Mouse (Mus musculus): ENCODE data around the gene Vgf. TPM values are rescaled to one million over a fixed set of nuclear protein-coding genes. Genes with fewer than 3 reads are reported as not detected.

The Vgf gene
- polyA plus RNA-seq, 1 experiment: 0.08 TPM

DNA sequence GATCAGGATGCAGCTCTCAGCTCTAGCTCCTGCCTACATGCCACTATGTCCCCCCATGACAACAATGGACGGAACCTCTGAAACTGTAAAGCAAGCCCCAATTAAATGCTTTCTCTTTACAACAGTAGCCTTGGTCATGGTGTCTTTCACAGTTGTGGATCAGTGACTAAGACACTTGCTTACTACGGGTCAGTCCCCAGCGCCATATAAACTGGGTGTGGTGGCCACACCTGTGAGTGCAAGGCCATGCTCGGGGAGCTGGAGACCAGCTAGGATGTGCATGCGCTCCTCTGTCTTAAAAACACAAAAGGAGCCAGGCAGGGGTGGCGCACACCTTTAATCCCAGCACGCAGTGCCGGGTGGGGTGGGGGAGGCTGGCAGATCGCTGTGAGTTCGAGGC is 13.3 kb downstream of the Vgf start:
- H3K27ac ChIP-seq (ENCODE audit: insufficient read depth, low read depth, low read length): no peak overlapping the region
- H3K27me3 ChIP-seq (replicated peaks; ENCODE audit: control insufficient read depth, insufficient read depth, low read length): no peaks in the 10 kb centered on the region
- TF ChIP-seq POLR2A (IDR thresholded peaks at IDR 0.05; ENCODE audit: low read depth, low read length) (no peak), CTCF (conservative IDR thresholded peaks at IDR 0.05; ENCODE audit: insufficient read depth, insufficient read length, low read depth, low read length) (no peak)
- no peak for DNase-seq
- WGBS: 94% methylated on average over 10 of the region's 10 CpGs
- peaks cover 2% of the 10 kb centered on the region for H3K36me3 ChIP-seq (ENCODE audit: control insufficient read depth, insufficient read depth, low read length)
- H3K4me1 ChIP-seq (ENCODE audit: control insufficient read depth, insufficient read depth, low read length): no peaks in the 10 kb centered on the region
- H3K4me3 ChIP-seq (ENCODE audit: insufficient read depth, low read depth, low read length): no peak overlapping the region

DNA sequence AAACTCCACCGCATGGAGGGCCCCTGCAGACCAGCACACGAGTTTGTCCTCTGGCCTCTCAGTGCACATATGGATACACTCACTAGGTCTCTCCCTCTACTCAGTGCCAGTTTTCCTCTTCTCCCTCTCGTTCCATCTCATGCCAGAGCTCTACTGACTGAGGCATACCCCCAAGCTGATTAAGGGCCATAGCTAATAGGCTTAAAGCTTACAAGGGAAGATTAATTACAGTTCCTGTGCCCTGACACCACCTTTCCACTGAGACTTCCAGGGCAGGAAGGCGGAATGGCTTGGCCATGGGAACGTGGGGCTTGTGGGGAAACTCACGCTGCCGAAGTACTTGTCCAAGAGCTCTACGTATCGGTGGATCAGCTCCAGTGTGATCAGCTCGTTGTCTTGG is 15.2 kb downstream of the Vgf start:
- no peak for DNase-seq
- no peaks in the 10 kb centered on the region for H3K27me3 ChIP-seq (replicated peaks; ENCODE audit: control insufficient read depth, insufficient read depth, low read length)
- no peak for TF ChIP-seq POLR2A (IDR thresholded peaks at IDR 0.05; ENCODE audit: low read depth, low read length)
- TF ChIP-seq CTCF (conservative IDR thresholded peaks at IDR 0.05; ENCODE audit: insufficient read depth, insufficient read length, low read depth, low read length): no peak
- H3K36me3 ChIP-seq (ENCODE audit: control insufficient read depth, insufficient read depth, low read length): peaks cover 2% of the 10 kb centered on the region
- 81% methylated on average over 10 of the region's 10 CpGs for WGBS
- H3K4me3 ChIP-seq (ENCODE audit: insufficient read depth, low read depth, low read length): no peak overlapping the region
- no peaks in the 10 kb centered on the region; the same call in 1 of the 2 replicates for H3K4me1 ChIP-seq (ENCODE audit: control insufficient read depth, insufficient read depth, low read length)
- H3K27ac ChIP-seq (ENCODE audit: insufficient read depth, low read depth, low read length): no peak overlapping the region

DNA sequence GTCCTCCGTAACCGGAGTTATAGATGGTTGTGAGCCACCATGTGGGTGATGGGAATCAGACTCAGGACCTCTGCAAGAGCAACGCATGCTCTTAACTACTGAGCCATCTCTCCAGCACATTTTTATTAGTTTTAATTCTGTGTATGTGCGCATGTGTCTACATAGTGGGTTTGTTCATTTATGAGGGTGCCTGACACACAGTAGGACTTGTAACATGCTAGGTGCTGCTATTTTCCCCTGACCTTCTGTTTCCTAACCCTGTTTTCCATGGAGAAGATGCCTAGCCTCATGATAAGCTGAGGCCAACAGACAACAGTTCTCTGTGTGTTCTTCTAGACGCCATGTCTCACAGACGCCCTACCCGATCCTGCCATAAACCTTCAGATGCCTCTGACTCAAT is 17.8 kb downstream of the Vgf start:
- Histone ChIP-seq H3K27ac (ENCODE audit: insufficient read depth, low read depth, low read length) (no peak overlapping the region), H3K27me3 (replicated peaks; ENCODE audit: control insufficient read depth, insufficient read depth, low read length) (no peaks in the 10 kb centered on the region), H3K4me3 (ENCODE audit: insufficient read depth, low read depth, low read length) (no peak overlapping the region), H3K36me3 (ENCODE audit: control insufficient read depth, insufficient read depth, low read length) (peaks cover 2% of the 10 kb centered on the region), H3K4me1 (ENCODE audit: control insufficient read depth, insufficient read depth, low read length) (no peaks in the 10 kb centered on the region; the same call in 1 of the 2 replicates)
- no peak for TF ChIP-seq CTCF (conservative IDR thresholded peaks at IDR 0.05; ENCODE audit: insufficient read depth, insufficient read length, low read depth, low read length)
- TF ChIP-seq POLR2A (IDR thresholded peaks at IDR 0.05; ENCODE audit: low read depth, low read length): no peak
- no peak for DNase-seq
- 96% methylated on average over 7 of the region's 7 CpGs for WGBS

DNA sequence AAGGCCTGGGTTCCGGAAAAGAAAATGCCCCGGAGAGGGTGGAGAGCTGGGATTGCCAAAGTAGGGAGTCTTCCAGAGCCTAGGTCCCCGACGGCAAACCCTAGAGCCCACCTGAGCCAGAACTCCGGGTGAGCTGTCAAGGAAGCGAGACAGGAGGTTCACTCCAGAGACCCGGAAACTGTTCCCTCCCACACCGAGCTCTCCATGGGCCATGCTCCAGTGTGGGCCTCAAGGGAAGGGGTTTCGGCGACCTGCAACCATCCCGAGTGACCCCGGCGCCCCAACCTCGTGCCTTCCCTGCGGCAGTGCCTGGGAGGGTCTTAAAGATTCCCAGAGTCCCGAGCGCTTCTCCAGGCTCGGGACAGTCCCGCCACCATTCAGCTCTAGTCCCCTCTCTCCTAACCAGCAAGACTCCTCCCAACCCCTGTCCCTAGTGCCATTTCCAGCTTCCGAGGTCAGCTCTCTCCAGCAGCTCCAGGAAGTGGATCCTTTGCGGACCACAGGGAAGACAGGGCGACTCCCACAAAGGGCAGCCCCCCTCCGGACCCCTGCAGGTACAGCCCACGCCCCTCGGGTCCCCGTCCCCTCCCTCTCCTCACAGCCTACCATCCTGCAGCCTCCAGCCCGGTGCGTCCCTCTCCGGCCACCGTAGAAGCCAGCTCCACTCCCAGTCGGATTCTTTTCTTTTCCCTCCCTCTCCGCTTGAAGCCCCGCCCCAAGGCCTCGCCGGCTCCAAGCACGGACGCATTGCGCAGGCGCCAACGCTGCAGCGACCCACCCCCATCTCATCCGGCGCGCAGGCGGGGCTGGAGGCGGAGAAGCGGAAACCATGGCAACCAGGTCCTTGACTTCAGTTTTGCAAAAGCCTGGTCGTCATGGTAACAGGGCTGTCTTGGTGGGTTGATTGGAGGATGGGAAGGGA is 19.5 kb downstream of the Vgf start, which contains the start of gene Ap1s1:
TSS of gene Ap1s1 (minus strand) at position 734 of the 922 bp plus-strand sequence.
- Histone ChIP-seq H3K27me3 (replicated peaks; ENCODE audit: control insufficient read depth, insufficient read depth, low read length) (no peaks in the 10 kb centered on the region), H3K4me1 (ENCODE audit: control insufficient read depth, insufficient read depth, low read length) (no peaks in the 10 kb centered on the region; the same call in 1 of the 2 replicates), H3K27ac (ENCODE audit: insufficient read depth, low read depth, low read length) (peak within 1 kb of the TSS; percentile 7), H3K4me3 (ENCODE audit: insufficient read depth, low read depth, low read length) (peak within 1 kb of the TSS; percentile 86), H3K36me3 (ENCODE audit: control insufficient read depth, insufficient read depth, low read length) (peaks cover 2% of the 10 kb centered on the region)
- under 1% methylated on average over 48 of the region's 48 CpGs for WGBS
- DNase-seq: peak; percentile 98
- peak; percentile 20 for TF ChIP-seq POLR2A (IDR thresholded peaks at IDR 0.05; ENCODE audit: low read depth, low read length)
- TF ChIP-seq CTCF (conservative IDR thresholded peaks at IDR 0.05; ENCODE audit: insufficient read depth, insufficient read length, low read depth, low read length): no peak

DNA sequence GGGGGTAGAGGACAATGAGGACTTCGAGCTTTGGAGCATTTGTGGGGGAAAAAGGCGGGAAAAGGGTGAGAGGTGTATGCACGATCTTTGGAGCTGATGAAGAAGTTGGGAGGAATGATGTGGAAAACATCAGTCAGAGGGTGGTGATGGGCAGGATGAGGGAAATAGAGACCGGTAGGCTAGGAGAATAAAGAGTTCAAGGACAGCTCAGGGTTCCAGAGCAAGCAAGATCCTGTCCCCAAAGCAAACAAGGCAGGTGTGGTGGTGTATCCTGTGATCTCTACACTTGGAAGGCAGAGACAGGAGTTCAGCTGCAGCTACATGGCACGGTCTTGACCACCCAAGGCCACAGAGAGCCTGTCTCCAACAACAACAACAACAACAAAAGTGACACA is 20.1 kb downstream of the Vgf start:
- Histone ChIP-seq H3K36me3 (ENCODE audit: control insufficient read depth, insufficient read depth, low read length) (peaks cover 2% of the 10 kb centered on the region), H3K27ac (ENCODE audit: insufficient read depth, low read depth, low read length) (no peak overlapping the region), H3K27me3 (replicated peaks; ENCODE audit: control insufficient read depth, insufficient read depth, low read length) (no peaks in the 10 kb centered on the region), H3K4me3 (ENCODE audit: insufficient read depth, low read depth, low read length) (peak overlapping the region; percentile 14; the same call in 1 of the 2 replicates), H3K4me1 (ENCODE audit: control insufficient read depth, insufficient read depth, low read length) (no peaks in the 10 kb centered on the region; the same call in 1 of the 2 replicates)
- TF ChIP-seq POLR2A (IDR thresholded peaks at IDR 0.05; ENCODE audit: low read depth, low read length) (no peak), CTCF (conservative IDR thresholded peaks at IDR 0.05; ENCODE audit: insufficient read depth, insufficient read length, low read depth, low read length) (no peak)
- no peak for DNase-seq
- 25% methylated on average over 5 of the region's 5 CpGs for WGBS

DNA sequence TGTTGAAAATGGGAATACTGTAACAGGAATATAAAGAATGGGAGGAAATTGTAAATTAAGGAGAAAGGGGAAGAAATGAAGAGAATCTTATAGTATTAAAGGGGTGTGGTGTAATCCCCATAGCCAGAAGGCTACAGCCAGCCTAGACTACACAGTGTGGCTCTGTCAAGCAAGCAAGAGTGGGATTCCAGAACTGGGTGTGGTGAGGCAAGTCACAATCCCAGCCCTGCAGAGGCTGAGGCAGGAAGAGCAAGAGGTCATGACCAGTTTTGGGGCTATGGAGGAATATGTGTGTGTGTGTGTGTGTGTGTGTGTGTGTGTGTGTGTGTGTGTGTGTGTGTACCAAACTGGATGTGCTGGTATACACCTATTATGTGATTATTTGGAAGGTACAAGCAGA is 20.8 kb downstream of the Vgf start:
- no peaks in the 10 kb centered on the region for H3K36me3 ChIP-seq (ENCODE audit: control insufficient read depth, insufficient read depth, low read length)
- H3K4me1 ChIP-seq (ENCODE audit: control insufficient read depth, insufficient read depth, low read length): no peaks in the 10 kb centered on the region; the same call in 1 of the 2 replicates
- no peak overlapping the region for H3K4me3 ChIP-seq (ENCODE audit: insufficient read depth, low read depth, low read length)
- TF ChIP-seq CTCF (conservative IDR thresholded peaks at IDR 0.05; ENCODE audit: insufficient read depth, insufficient read length, low read depth, low read length) (no peak), POLR2A (IDR thresholded peaks at IDR 0.05; ENCODE audit: low read depth, low read length) (no peak)
- no peaks in the 10 kb centered on the region for H3K27me3 ChIP-seq (replicated peaks; ENCODE audit: control insufficient read depth, insufficient read depth, low read length)
- no peak for DNase-seq
- H3K27ac ChIP-seq (ENCODE audit: insufficient read depth, low read depth, low read length): no peak overlapping the region

DNA sequence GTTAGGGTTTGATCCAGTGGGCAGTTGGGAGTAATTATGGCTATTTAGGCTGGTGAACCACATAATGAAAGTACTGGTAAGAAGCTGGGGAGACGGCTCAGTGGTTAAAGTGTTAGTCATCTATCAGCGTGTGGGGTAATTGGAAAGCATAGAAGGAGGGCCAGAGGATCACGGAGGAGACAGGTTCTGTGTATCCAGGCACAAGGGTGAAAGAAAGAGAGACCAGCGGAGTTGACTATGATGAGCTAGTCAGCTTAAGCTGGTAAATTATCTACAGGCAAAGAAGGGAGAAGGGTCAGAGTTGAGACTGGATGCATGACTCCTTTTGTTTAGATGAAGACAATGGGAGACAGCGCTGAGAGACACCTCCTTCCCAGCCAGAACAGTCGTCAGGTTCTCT is 24.9 kb downstream of the Vgf start:
- WGBS: 40% methylated on average over 6 of the region's 6 CpGs
- no peak overlapping the region for H3K4me3 ChIP-seq (ENCODE audit: insufficient read depth, low read depth, low read length)
- H3K36me3 ChIP-seq (ENCODE audit: control insufficient read depth, insufficient read depth, low read length): no peaks in the 10 kb centered on the region
- TF ChIP-seq POLR2A (IDR thresholded peaks at IDR 0.05; ENCODE audit: low read depth, low read length) (no peak), CTCF (conservative IDR thresholded peaks at IDR 0.05; ENCODE audit: insufficient read depth, insufficient read length, low read depth, low read length) (no peak)
- H3K27ac ChIP-seq (ENCODE audit: insufficient read depth, low read depth, low read length): no peak overlapping the region
- peak; percentile 75 for DNase-seq
- H3K4me1 ChIP-seq (ENCODE audit: control insufficient read depth, insufficient read depth, low read length): no peaks in the 10 kb centered on the region; the same call in 1 of the 2 replicates
- H3K27me3 ChIP-seq (replicated peaks; ENCODE audit: control insufficient read depth, insufficient read depth, low read length): no peaks in the 10 kb centered on the region
